Mouse (Mus musculus): ENCODE measurements around the gene Kcnab3. TPM values are rescaled to one million over a fixed set of nuclear protein-coding genes. Genes with fewer than 3 reads are reported as not detected.

Kcnab3 gene
- polyA plus RNA-seq, 1 experiment from 2014 or later = 1.1 TPM

GRCm38 (mm10) chr11:69321580-69321979, 4.5 kb upstream of the Kcnab3 start:
- Histone ChIP-seq H3K36me3 (peaks cover 27% of the 10 kb centered on the region), H3K9me3 (no peaks in the 10 kb centered on the region), H3K4me1 (peaks cover 37% of the 10 kb centered on the region), H3K27me3 (peaks cover 2% of the 10 kb centered on the region), H3K9ac (peak overlapping the region; percentile 86; the same call in 1 of the 2 replicates), H3K4me2 (peak overlapping the region; percentile 87; the same call in 1 of the 2 replicates), H3K4me3 (no peak overlapping the region), H3K27ac (no peak overlapping the region)
- no peak for ATAC-seq (ENCODE audit: borderline replicate concordance, extremely low read depth, low FRiP score, low TSS enrichment)
- 85% methylated on average over 6 of the region's 6 CpGs for WGBS

GRCm38 (mm10) chr11:69322010-69322409, 4.0 kb upstream of the Kcnab3 start:
- no peak for ATAC-seq (ENCODE audit: borderline replicate concordance, extremely low read depth, low FRiP score, low TSS enrichment)
- Histone ChIP-seq H3K4me1 (peaks cover 41% of the 10 kb centered on the region), H3K27me3 (peaks cover 6% of the 10 kb centered on the region), H3K4me3 (peak overlapping the region; percentile 62), H3K27ac (no peak overlapping the region), H3K9ac (peak overlapping the region; percentile 86), H3K9me3 (no peaks in the 10 kb centered on the region), H3K36me3 (peaks cover 27% of the 10 kb centered on the region), H3K4me2 (peak overlapping the region; percentile 87)
- 65% methylated on average over 6 of the region's 6 CpGs for WGBS

GRCm38 (mm10) chr11:69322693-69323471, 3.2 kb upstream of the Kcnab3 start:
- H3K27me3 ChIP-seq = peaks cover 15% of the 10 kb centered on the region
- no peaks in the 10 kb centered on the region for H3K9me3 ChIP-seq
- H3K4me1 ChIP-seq = peaks cover 43% of the 10 kb centered on the region
- H3K27ac ChIP-seq = peak overlapping the region; percentile 83
- H3K9ac ChIP-seq = peak overlapping the region; percentile 86
- no peak for ATAC-seq (ENCODE audit: borderline replicate concordance, extremely low read depth, low FRiP score, low TSS enrichment)
- WGBS = 10% methylated on average over 18 of the region's 18 CpGs
- peak overlapping the region; percentile 87 for H3K4me2 ChIP-seq
- H3K36me3 ChIP-seq = peaks cover 20% of the 10 kb centered on the region
- peak overlapping the region; percentile 62 for H3K4me3 ChIP-seq

GRCm38 (mm10) chr11:69323667-69324111, 2.4 kb upstream of the Kcnab3 start, which contains the start of the genes Cntrob and Trappc1:
Gene Cntrob (minus strand): TSS chr11:69323775.
Gene Trappc1 (plus strand): TSS chr11:69323980.
- Histone ChIP-seq H3K4me3 (peak within 1 kb of the TSS; percentile 62), H3K27ac (peak within 1 kb of the TSS; percentile 83), H3K9me3 (no peaks in the 10 kb centered on the region), H3K27me3 (peaks cover 22% of the 10 kb centered on the region), H3K4me1 (peaks cover 43% of the 10 kb centered on the region), H3K36me3 (peaks cover 13% of the 10 kb centered on the region), H3K9ac (peak within 1 kb of the TSS; percentile 86), H3K4me2 (peak within 1 kb of the TSS; percentile 87)
- peak; percentile 92 for ATAC-seq (ENCODE audit: borderline replicate concordance, extremely low read depth, low FRiP score, low TSS enrichment)
- under 1% methylated on average over 30 of the region's 30 CpGs for WGBS

- H3K36me3 ChIP-seq = peaks cover 4% of the 10 kb centered on the region
- WGBS = 79% methylated on average over 6 of the region's 6 CpGs
- peaks cover 43% of the 10 kb centered on the region for H3K4me1 ChIP-seq
- H3K27me3 ChIP-seq = peaks cover 25% of the 10 kb centered on the region
- no peak for ATAC-seq (ENCODE audit: borderline replicate concordance, extremely low read depth, low FRiP score, low TSS enrichment)
- peak overlapping the region; percentile 62 for H3K4me3 ChIP-seq
- H3K9me3 ChIP-seq = no peaks in the 10 kb centered on the region
- peak overlapping the region; percentile 73 for H3K9ac ChIP-seq
- peak overlapping the region; percentile 87 for H3K4me2 ChIP-seq
- H3K27ac ChIP-seq = no peak overlapping the region
These were observed 1.3 kb upstream of the Kcnab3 start for GRCm38 (mm10) chr11:69324749-69325148.

GRCm38 (mm10) chr11:69326408-69327156, 524 bp downstream of the Kcnab3 start:
- Histone ChIP-seq H3K27ac (no peak overlapping the region), H3K9ac (peak overlapping the region; percentile 37), H3K4me3 (peak overlapping the region; percentile 46), H3K27me3 (peaks cover 25% of the 10 kb centered on the region), H3K36me3 (no peaks in the 10 kb centered on the region), H3K4me2 (peak overlapping the region; percentile 92), H3K9me3 (no peaks in the 10 kb centered on the region), H3K4me1 (peaks cover 49% of the 10 kb centered on the region)
- no peak for ATAC-seq (ENCODE audit: borderline replicate concordance, extremely low read depth, low FRiP score, low TSS enrichment)
- 1% methylated on average over 45 of the region's 45 CpGs for WGBS

GRCm38 (mm10) chr11:69327157-69327442, 1.0 kb downstream of the Kcnab3 start:
- Histone ChIP-seq H3K9me3 (no peaks in the 10 kb centered on the region), H3K4me2 (peak overlapping the region; percentile 92), H3K9ac (no peak overlapping the region), H3K36me3 (no peaks in the 10 kb centered on the region), H3K27me3 (peaks cover 25% of the 10 kb centered on the region), H3K27ac (no peak overlapping the region), H3K4me3 (peak overlapping the region; percentile 46; the same call in 1 of the 2 replicates), H3K4me1 (peaks cover 46% of the 10 kb centered on the region)
- ATAC-seq (ENCODE audit: borderline replicate concordance, extremely low read depth, low FRiP score, low TSS enrichment) = no peak
- WGBS = 18% methylated on average over 9 of the region's 9 CpGs

GRCm38 (mm10) chr11:69327648-69328047, 1.6 kb downstream of the Kcnab3 start:
- peak overlapping the region; percentile 92; the same call in 1 of the 2 replicates for H3K4me2 ChIP-seq
- ATAC-seq (ENCODE audit: borderline replicate concordance, extremely low read depth, low FRiP score, low TSS enrichment) = no peak
- 36% methylated on average over 6 of the region's 6 CpGs for WGBS

GRCm38 (mm10) chr11:69328517-69328916, 2.5 kb downstream of the Kcnab3 start:
- H3K4me3 ChIP-seq = no peak overlapping the region
- H3K27ac ChIP-seq = no peak overlapping the region
- H3K36me3 ChIP-seq = no peaks in the 10 kb centered on the region
- no peak for ATAC-seq (ENCODE audit: borderline replicate concordance, extremely low read depth, low FRiP score, low TSS enrichment)
- no peaks in the 10 kb centered on the region for H3K9me3 ChIP-seq
- peaks cover 25% of the 10 kb centered on the region for H3K27me3 ChIP-seq
- no peak overlapping the region for H3K4me2 ChIP-seq
- 79% methylated on average over 6 of the region's 6 CpGs for WGBS
- H3K4me1 ChIP-seq = peaks cover 44% of the 10 kb centered on the region
- H3K9ac ChIP-seq = no peak overlapping the region

More at GRCm38 (mm10) chr11:69327648-69328047, 1.6 kb downstream of the Kcnab3 start:
- Histone ChIP-seq H3K36me3 (no peaks in the 10 kb centered on the region), H3K4me1 (peaks cover 45% of the 10 kb centered on the region), H3K27ac (no peak overlapping the region), H3K27me3 (peaks cover 25% of the 10 kb centered on the region), H3K9ac (no peak overlapping the region), H3K4me3 (no peak overlapping the region), H3K9me3 (no peaks in the 10 kb centered on the region)

GRCm38 (mm10) chr11:69331152-69331551, 5.1 kb downstream of the Kcnab3 start:
- no peak overlapping the region for H3K4me3 ChIP-seq
- no peak for ATAC-seq (ENCODE audit: borderline replicate concordance, extremely low read depth, low FRiP score, low TSS enrichment)
- peak overlapping the region; percentile 81 for H3K4me2 ChIP-seq
- H3K9ac ChIP-seq = peak overlapping the region; percentile 69; the same call in 1 of the 2 replicates
- H3K27me3 ChIP-seq = peaks cover 25% of the 10 kb centered on the region
- H3K36me3 ChIP-seq = no peaks in the 10 kb centered on the region
- no peaks in the 10 kb centered on the region for H3K9me3 ChIP-seq
- peaks cover 26% of the 10 kb centered on the region for H3K4me1 ChIP-seq
- no peak overlapping the region for H3K27ac ChIP-seq
- 80% methylated on average over 6 of the region's 6 CpGs for WGBS

GRCm38 (mm10) chr11:69331929-69332405, 5.9 kb downstream of the Kcnab3 start:
- H3K4me1 ChIP-seq = peaks cover 18% of the 10 kb centered on the region
- no peaks in the 10 kb centered on the region for H3K36me3 ChIP-seq
- peak overlapping the region; percentile 58 for H3K4me3 ChIP-seq
- ATAC-seq (ENCODE audit: borderline replicate concordance, extremely low read depth, low FRiP score, low TSS enrichment) = peak; percentile 51; the same call in 1 of the 2 replicates
- WGBS = 1% methylated on average over 24 of the region's 24 CpGs
- H3K27me3 ChIP-seq = peaks cover 19% of the 10 kb centered on the region
- peak overlapping the region; percentile 69 for H3K9ac ChIP-seq
- H3K27ac ChIP-seq = 0 out of 2 replicates have a peak overlapping the region, but pooled peaks have one; percentile 20
- H3K4me2 ChIP-seq = peak overlapping the region; percentile 81
- H3K9me3 ChIP-seq = no peaks in the 10 kb centered on the region

All from lung, embryonic 15.5 days (tissue).